Mouse (Mus musculus): ENCODE data around the gene Ppy.

Gene Ppy

GRCm38 (mm10) chr11:102101219-102101618 lies at the start of gene Ppy:
Gene Ppy (minus strand): TSS chr11:102101319.
- no peak for DNase-seq

DNA sequence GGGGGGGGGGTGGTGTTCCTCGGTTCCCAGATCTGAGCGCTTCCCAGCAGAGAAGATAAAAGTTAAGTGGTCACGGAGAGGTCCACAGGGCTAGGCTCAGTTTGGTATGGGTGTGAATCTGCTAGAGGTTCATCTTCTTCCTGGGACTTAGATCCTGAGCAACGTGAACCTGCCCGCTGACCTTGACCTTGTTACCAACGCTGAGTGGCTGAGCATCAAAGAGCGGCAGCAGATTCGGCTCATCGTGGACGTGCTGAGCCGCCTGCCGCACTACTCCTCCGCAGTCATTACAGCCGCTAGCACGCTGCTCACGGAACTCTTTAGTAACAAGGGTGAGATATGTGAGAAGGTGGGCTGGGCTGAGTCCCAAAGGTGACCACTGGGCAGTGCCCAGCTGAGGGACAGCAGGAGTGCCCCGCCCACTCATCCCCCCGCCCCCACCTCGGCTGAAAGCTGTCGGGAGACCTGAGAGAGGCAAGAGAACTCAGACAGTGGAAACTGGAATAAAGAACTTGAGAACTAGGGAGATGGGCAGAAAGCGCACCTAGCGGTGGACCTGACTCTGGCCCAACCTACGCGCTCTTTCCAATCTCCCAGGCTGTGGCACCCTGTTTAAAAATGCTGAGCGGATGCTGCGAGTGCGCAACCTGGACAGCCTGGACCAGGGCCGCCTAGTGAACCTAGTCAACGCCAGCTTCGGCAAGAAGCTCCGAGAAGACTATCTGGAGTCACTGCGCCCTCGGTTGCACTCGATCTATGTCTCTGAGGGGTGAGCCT lies 46.3 kb upstream of the Ppy start:
- DNase-seq, result no peak

DNA sequence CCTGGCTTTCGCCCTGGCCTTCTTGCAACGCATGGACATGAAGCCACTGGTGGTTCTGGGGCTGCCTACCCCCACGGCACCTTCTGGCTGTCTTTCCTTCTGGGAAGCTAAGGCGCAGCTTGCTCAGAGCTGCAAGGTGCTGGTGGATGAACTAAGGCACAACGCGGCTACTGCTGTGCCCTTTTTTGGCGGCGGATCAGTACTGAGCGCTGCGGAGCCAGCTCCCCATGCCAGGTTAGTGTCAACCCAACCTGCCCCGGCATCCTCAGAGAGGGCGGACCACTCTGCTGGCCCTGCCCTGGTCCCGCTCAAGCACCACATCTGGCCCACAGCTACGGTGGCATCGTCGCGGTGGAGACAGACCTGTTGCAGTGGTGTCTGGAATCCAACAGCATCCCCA lies 45.4 kb upstream of the Ppy start:
- no peak for DNase-seq

GRCm38 (mm10) chr11:102146005-102146404 lies 44.9 kb upstream of the Ppy start:
- DNase-seq, result no peak

DNA sequence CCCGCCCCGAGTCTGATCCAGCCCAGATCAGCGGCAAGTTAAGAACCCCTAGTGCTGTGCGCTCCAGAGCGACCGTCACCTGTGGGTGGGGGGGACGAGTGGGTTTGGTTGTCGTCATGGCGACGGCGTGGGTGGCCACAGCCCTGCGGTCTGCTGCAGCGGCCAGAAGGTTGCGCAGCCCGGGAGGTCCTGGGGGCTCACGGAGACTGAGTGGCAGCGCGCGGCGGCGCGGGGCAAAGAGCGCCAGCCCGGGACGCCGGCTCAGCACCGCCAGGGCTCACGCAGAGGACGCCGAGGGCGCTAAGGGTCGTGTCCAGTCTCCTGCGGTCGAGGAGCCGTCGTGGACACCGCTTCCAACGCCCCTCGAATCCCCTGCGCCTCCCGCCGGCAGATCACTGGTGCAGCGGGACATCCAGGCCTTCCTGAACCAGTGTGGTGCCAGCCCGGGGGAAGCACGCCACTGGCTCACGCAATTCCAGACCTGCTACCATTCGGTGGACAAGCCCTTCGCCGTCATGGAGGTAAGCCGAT lies 44.4 kb upstream of the Ppy start, which contains the start of gene Nags:
Gene Nags, plus strand, starts transcription at position 43 of the 531 bp plus-strand sequence.
- peak in 1 of 2 experiments; percentile 26 for DNase-seq

- DNase-seq, result no peak
Measured at GRCm38 (mm10) chr11:102144957-102145470, 43.9 kb upstream of the Ppy start.

DNA sequence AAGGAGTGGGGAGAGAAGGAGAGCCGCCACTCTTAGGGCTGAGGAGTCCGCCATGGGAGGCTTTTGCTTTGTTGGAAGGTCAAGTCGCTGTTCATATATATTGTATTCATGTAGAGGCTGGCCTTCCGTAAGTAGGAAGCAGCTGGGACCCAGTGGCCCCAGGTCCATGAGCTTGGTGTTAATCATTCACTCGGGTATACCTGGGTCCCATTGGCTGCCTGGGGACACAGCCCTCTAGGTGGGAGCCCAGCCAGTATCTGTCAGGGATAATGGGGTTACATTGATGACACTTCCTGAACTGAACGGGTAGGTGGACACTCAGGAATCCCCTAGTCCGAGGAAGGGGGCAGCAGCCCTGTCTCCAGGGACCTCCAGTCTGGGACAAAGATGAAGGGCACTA lies 41.2 kb upstream of the Ppy start:
- DNase-seq, result no peak

DNA sequence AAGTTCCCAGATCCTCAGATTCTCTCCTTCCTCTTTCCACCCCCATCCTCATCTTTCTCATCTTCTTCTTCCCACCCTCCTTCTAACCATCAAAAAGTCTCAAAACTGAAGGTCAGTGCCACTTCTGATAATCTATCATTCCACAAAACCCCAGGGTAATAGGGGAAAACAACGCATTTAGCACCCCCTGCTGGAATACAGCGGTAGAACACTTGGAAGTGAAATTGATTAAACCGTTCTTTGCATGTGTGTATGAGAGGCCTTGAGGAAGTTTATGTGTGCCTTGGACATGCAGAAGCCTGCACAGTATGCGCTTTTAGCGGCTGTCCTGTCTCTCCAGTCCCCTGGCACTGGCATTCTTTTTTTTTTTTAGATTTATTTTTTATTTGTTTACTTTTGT lies 39.4 kb upstream of the Ppy start:
- peak; percentile 78 to 84 for DNase-seq

DNA sequence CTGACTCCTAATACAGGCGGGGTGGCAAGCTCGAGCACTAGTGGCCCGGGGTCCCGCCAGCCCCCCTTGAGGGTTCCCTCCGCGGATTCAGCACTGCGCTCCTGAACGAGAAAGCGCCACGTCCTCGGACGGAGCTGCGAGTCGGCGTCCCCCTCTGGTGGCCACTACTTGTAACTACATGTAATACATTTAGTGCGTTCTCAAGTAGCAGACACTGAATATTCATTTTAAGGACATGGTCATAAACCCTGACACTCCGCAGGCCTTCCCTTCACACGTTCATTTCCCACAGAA lies 37.3 kb upstream of the Ppy start:
- DNase-seq, result peak; percentile 86 to 92

- DNase-seq, result no peak
Measured at GRCm38 (mm10) chr11:102137625-102138446, 36.7 kb upstream of the Ppy start.

- peak; percentile 43 to 46 for DNase-seq
Measured at GRCm38 (mm10) chr11:102134516-102134915, 33.4 kb upstream of the Ppy start.

DNA sequence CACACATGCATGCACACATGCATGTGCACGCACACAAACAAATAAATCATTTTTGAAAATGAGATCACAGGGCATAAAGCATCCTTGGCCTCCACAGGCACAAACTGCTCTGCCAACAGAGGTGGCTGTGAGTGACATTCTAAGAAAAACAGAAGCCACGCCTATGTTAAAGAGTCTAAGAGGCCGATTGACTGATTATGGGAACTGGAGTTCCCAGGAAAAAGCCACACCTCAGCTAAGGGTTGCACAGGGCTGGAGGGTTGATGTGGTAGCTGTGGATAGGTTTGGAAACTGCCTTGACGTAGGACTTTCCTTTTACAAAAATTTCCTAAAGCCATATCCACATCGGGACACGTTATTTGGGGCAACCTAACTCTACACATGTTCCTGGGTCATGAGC lies 16.3 kb upstream of the Ppy start:
- DNase-seq, result no peak

GRCm38 (mm10) chr11:102116241-102116640 lies 15.1 kb upstream of the Ppy start:
- DNase-seq, result no peak

DNA sequence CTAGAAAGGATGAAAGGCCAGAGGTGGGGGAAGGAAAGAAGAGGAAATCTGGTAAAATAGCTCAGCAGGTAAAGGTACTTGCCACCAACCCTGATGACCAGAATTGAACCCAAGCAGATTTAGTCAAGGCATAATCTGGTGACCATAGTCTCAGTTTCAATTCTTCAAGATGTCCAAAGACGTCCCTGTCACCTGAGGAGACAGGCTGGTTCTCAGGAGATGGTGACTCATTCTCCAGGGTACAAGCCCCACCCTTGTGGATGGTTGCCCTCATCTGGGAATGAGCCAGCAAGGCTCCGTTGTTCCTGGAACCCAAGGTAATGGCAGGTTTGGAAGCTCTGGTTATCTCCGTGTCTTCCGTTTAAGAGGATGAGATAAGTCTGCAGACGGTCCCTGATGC lies 10.5 kb upstream of the Ppy start:
- DNase-seq, result no peak

DNA sequence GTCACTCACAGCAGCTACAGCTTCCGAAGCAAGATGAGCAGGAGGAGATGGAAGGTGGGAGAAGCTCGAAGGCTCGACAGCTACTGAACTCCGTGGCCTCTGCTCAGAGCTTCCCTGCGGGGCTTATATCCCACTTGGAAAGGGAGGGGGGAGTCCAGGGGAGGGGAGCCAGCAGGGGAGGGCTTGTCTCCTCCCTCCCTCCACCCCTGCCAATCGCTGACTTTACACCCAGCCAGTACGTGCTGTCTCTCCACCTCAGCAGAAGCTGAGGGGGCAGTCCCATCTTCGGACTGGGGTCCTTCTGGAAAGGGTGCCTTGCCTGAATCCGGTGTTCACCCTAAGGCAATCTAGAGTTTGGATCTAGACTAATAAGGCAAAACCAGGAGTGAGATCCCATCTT lies 6.6 kb upstream of the Ppy start, which contains the start of gene Pyy:
Gene Pyy, minus strand, starts transcription at position 101 of the 400 bp plus-strand sequence.
- DNase-seq, result no peak

DNA sequence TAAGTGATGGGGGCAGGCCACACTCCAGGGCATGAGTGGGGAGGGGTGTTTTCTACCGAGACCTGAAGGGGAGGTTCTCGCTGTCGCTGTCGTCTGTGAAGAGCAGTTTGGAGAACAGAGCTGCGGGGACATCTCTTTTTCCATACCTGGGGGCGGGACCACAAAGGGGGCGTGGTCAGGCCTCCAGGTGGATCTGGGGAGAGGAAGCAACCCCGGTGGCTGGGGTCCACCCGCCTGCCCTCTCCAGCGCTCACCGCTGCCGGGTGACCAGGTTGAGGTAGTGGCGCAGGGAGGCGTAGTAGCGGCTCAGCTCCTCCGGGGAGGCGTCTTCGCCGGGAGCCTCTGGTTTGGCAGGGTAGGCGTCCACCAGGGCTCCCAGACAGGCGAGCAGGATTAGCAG lies 5.8 kb upstream of the Ppy start:
- no peak for DNase-seq

DNA sequence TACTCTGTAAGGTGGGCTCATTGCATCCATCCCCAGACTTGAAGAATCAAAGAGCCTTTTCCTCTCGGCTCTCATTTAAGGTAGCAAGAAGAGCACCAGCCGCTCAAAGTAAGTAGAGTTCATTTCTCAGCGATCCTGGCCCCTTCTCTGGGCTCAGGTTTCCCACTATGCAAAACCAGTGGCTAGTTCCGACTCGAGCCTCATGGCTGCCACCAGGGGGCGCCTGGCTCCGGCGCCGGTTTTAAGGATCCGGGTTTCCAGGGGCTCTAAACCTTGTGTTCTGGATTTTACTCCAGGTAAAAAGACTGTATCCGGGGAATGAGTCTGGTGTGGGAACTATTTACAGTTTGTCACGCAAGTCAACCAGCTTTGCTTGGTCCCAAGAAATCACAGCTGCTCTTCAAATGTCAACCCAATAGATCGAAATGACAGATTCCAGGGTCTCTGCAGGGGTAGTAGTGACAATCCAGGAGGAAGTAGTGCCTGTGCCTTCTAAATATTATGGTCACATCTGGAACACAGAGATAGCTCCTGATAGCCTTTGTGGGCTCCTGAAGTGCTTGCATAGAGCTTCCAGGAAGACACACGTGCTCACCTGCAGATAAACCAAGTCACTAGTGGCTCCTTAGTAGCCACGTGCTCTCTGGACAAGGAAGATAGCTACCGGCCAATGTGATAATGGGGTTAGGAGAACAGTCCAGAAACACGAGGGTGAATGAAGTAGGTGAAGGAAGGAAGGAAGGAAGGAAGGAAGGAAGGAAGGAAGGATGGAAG lies 1.6 kb upstream of the Ppy start:
- DNase-seq, result peak; percentile 87 to 90

GRCm38 (mm10) chr11:102096887-102097391 lies 4.2 kb downstream of the Ppy start:
- peak; percentile 80 to 85 for DNase-seq

- DNase-seq, result no peak
Measured at GRCm38 (mm10) chr11:102096446-102096845, 4.7 kb downstream of the Ppy start.

DNA sequence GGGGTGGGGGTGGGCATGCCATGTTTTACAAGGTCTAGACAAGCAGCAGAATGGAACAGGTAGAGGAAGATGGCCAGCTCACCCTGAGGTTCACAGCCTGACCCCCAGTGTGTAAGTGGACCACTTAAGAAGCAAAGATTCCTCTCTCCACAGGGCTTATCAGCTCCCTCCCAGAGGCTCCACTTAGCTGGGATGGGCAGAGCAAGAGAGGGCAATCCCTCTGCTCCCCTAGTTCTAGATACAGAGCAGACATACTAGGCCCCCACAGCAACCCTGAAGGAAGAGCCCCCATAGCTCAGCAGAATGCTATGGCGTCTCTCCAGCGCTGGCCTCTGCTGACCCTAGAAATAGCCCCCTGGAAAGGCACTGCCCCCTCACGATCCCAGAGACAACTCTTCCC lies 5.4 kb downstream of the Ppy start:
- DNase-seq, result no peak

DNA sequence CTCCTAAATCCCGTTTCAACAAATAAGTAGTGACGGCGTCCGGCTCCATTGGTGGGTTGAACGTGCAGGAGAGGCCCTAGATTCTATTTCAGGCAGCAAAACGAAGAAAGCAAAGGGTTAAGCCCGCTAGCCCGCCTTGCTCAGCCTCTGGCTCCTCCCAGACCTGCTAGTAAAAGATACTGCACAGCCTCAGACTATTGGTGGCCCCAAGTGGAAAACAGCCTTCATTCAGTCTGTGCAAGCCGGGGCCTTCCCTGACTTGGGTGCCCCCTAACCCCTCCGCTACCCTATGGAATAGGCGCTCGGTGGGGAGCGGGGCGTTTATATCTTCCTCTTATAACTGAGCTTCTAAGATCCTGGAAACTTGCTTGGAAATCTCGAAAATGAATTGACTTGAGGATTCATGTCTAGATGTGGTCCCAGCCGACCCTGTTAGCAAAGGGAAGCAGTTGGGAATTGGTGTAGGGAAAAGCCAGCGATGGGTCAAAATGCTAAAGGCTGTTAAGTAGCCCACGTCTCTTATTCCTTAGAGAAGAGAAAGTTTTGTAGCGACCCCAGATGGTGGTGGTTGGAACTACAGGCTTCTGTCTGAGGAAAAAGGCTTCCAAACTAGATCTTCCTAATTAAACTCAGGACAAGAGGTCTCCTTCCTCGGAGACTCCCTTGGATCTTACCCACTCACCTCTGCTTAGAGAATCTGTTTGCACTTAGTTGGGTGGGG lies 11.9 kb downstream of the Ppy start:
- peak; percentile 80 to 90 for DNase-seq
